Mouse (Mus musculus) forebrain, embryonic 11.5 days (tissue): Measurements from ENCODE around the gene Junb. TPM values are rescaled to one million over a fixed set of nuclear protein-coding genes. Genes with fewer than 3 reads are reported as not detected.

Experiments used
- ATAC-seq: fragments of 200-750 bp; cut with Nextera tagmentation; replicated peaks from 2 replicates; pipeline ENCODE4 v1.8.0; 2017; ENCODE audit warnings: moderate TSS enrichment; ENCODE audit not compliant: low FRiP score
- DNase-seq: peaks from one replicate; pipeline ENCODE4 v3.0.0-alpha.2; 2017; ENCODE audit warnings: low spot score
- H3K27ac ChIP-seq: fragments of 300-500 bp; sonication (generic); 2 replicates; pipeline ENCODE4 v1.5.1; 2014; ENCODE audit warnings: low read depth, low read length
- H3K27me3 ChIP-seq: fragments of 300-500 bp; sonication (generic); 2 replicates; pipeline ENCODE4 v1.6.1; 2014; ENCODE audit warnings: mild to moderate bottlenecking, low read length, mixed read lengths; ENCODE audit not compliant: control insufficient read depth, insufficient read depth
- H3K36me3 ChIP-seq: fragments of 300-500 bp; sonication (generic); 2 replicates; pipeline ENCODE4 v1.6.1; 2014; ENCODE audit warnings: mild to moderate bottlenecking, low read length, moderate library complexity, mixed read lengths; ENCODE audit not compliant: control insufficient read depth, insufficient read depth
- H3K4me1 ChIP-seq: fragments of 300-500 bp; sonication (generic); replicated peaks from 2 replicates; pipeline ENCODE4 v1.6.1; 2014; ENCODE audit warnings: low read length, mixed read lengths; ENCODE audit not compliant: control insufficient read depth, insufficient read depth
- H3K4me2 ChIP-seq: fragments of 300-500 bp; sonication (generic); 2 replicates; pipeline ENCODE4 v1.6.1; 2014; ENCODE audit warnings: low read depth, mild to moderate bottlenecking, low read length, moderate library complexity, mixed read lengths; ENCODE audit not compliant: severe bottlenecking
- H3K4me3 ChIP-seq: fragments of 300-500 bp; sonication (generic); 2 replicates; pipeline ENCODE4 v1.5.1; 2014; ENCODE audit warnings: low read depth, low read length
- H3K9ac ChIP-seq: fragments of 300-500 bp; sonication (generic); 2 replicates; pipeline ENCODE4 v1.6.1; 2014; ENCODE audit warnings: low read length
- H3K9me3 ChIP-seq: fragments of 300-500 bp; sonication (generic); 2 replicates; pipeline ENCODE4 v1.6.1; 2016; ENCODE audit warnings: low read length, mixed read lengths; ENCODE audit not compliant: control insufficient read depth
- WGBS: fragments of 180-500 bp; shearing (Covaris S2); extraction: QIAGEN DNeasy Blood & Tissue Kit; methylation state at CpG from one replicate; pipeline ENCODE4 v1.1.7; 2014; 5-methylcytosine and 5-hydroxymethylcytosine counted together
- polyA plus RNA-seq: library from polyadenylated mRNA; unstranded; fragments of >200 nt; fragmentation: Nextera tagmentation; extraction: Ambion mirVana; gene quantifications from 2 replicates; pipeline ENCODE4 v1.2.1, GENCODE M21; 2014

The Junb gene
- polyA plus RNA-seq, 1 experiment from 2014 or later: 5.2 TPM

GRCm38 (mm10) chr8:84945633-84946527 lies 32.6 kb downstream of the Junb start:
- Histone ChIP-seq H3K27me3 (peaks cover 39% of the 10 kb centered on the region), H3K4me1 (peaks cover 18% of the 10 kb centered on the region), H3K36me3 (no peaks in the 10 kb centered on the region), H3K9ac (peak overlapping the region; percentile 57), H3K4me3 (peak overlapping the region; percentile 57), H3K27ac (no peak overlapping the region), H3K9me3 (no peaks in the 10 kb centered on the region), H3K4me2 (peak overlapping the region; percentile 86)
- under 1% methylated on average over 34 of the region's 67 CpGs for WGBS
- ATAC-seq (peak; percentile 63), DNase-seq (peak; percentile 86)

DNA sequence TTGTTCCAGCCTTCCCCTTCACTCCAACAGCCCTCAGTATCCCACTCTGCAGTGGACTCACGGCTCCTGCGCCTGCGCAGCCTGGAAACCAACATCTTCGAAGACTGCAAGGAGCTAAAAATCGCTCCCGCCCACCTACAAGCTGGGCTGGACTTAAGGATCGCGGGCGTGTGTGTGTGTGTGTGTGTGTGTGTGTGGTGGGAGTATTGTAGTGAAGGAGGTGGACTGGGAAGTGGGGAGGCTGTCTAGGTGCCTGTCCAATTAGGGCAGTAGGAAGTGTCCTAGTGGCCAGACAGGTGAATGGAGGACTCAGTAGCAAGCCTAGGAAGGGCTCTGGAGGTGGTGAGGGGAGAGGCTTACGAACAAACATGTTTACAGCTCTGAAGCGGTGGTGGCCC lies 33.3 kb downstream of the Junb start:
- H3K9ac ChIP-seq: no peak overlapping the region
- H3K36me3 ChIP-seq: no peaks in the 10 kb centered on the region
- H3K27ac ChIP-seq: no peak overlapping the region
- peaks cover 39% of the 10 kb centered on the region for H3K27me3 ChIP-seq
- H3K4me3 ChIP-seq: peak overlapping the region; percentile 57; the same call in 1 of the 2 replicates
- H3K4me2 ChIP-seq: peak overlapping the region; percentile 86
- WGBS: 3% methylated on average over 11 of the region's 11 CpGs
- H3K4me1 ChIP-seq: peaks cover 18% of the 10 kb centered on the region
- no peaks in the 10 kb centered on the region for H3K9me3 ChIP-seq
- peak; percentile 45 for ATAC-seq
- DNase-seq: no peak

GRCm38 (mm10) chr8:84944478-84945160 lies 33.9 kb downstream of the Junb start:
- Histone ChIP-seq H3K4me3 (peak overlapping the region; percentile 17; the same call in 1 of the 2 replicates), H3K4me1 (peaks cover 18% of the 10 kb centered on the region), H3K36me3 (no peaks in the 10 kb centered on the region), H3K9me3 (no peaks in the 10 kb centered on the region), H3K4me2 (peak overlapping the region; percentile 86), H3K27me3 (peaks cover 34% of the 10 kb centered on the region), H3K9ac (no peak overlapping the region), H3K27ac (no peak overlapping the region)
- whole genome bisulfite sequencing: 2% methylated on average over 26 of the region's 26 CpGs
- ATAC-seq: peak; percentile 77
- DNase-seq: peak; percentile 88

- H3K9me3 ChIP-seq: no peaks in the 10 kb centered on the region
- H3K36me3 ChIP-seq: no peaks in the 10 kb centered on the region
- 13% methylated on average over 4 of the region's 4 CpGs for WGBS
- ATAC-seq (no peak), DNase-seq (no peak)
- H3K4me3 ChIP-seq: no peak overlapping the region
- H3K4me1 ChIP-seq: peaks cover 18% of the 10 kb centered on the region
- H3K27ac ChIP-seq: no peak overlapping the region
- H3K4me2 ChIP-seq: no peak overlapping the region
- H3K27me3 ChIP-seq: peaks cover 34% of the 10 kb centered on the region
- H3K9ac ChIP-seq: no peak overlapping the region
These were observed 34.8 kb downstream of the Junb start for GRCm38 (mm10) chr8:84943699-84944098.

- H3K9ac ChIP-seq: no peak overlapping the region
- H3K4me3 ChIP-seq: peak overlapping the region; percentile 63
- DNase-seq (no peak), ATAC-seq (no peak)
- no peaks in the 10 kb centered on the region for H3K36me3 ChIP-seq
- H3K4me1 ChIP-seq: peaks cover 18% of the 10 kb centered on the region
- WGBS: 66% methylated on average over 13 of the region's 13 CpGs
- no peak overlapping the region for H3K27ac ChIP-seq
- peak overlapping the region; percentile 91; the same call in 1 of the 2 replicates for H3K4me2 ChIP-seq
- peaks cover 18% of the 10 kb centered on the region for H3K27me3 ChIP-seq
- H3K9me3 ChIP-seq: no peaks in the 10 kb centered on the region
These were observed 40.7 kb downstream of the Junb start for GRCm38 (mm10) chr8:84937620-84938485.

- DNase-seq: peak; percentile 91
- peaks cover 18% of the 10 kb centered on the region for H3K27me3 ChIP-seq
- H3K9ac ChIP-seq: peak within 1 kb of the TSS; percentile 75
- H3K4me3 ChIP-seq: peak within 1 kb of the TSS; percentile 63
- H3K27ac ChIP-seq: peak within 1 kb of the TSS; percentile 39; the same call in 1 of the 2 replicates
- WGBS: under 1% methylated on average over 48 of the region's 50 CpGs
- H3K9me3 ChIP-seq: no peaks in the 10 kb centered on the region
- H3K4me2 ChIP-seq: peak within 1 kb of the TSS; percentile 91
- no peaks in the 10 kb centered on the region for H3K36me3 ChIP-seq
- peak; percentile 47; the same call in 1 of the 2 replicates for ATAC-seq
- H3K4me1 ChIP-seq: peaks cover 18% of the 10 kb centered on the region
These were observed 41.5 kb downstream of the Junb start, which contains the start of gene Mast1 for GRCm38 (mm10) chr8:84936962-84937546. TSS of gene Mast1 (minus strand) at chr8:84937359.

GRCm38 (mm10) chr8:84936041-84936961 lies 42.2 kb downstream of the Junb start:
- Histone ChIP-seq H3K36me3 (no peaks in the 10 kb centered on the region), H3K4me2 (peak overlapping the region; percentile 91), H3K9ac (peak overlapping the region; percentile 75), H3K27me3 (peaks cover 18% of the 10 kb centered on the region), H3K4me1 (peaks cover 18% of the 10 kb centered on the region), H3K4me3 (peak overlapping the region; percentile 63), H3K27ac (peak overlapping the region; percentile 39; the same call in 1 of the 2 replicates), H3K9me3 (no peaks in the 10 kb centered on the region)
- WGBS: 17% methylated on average over 23 of the region's 23 CpGs
- ATAC-seq: 0 out of 2 replicates have a peak, but pooled peaks have one; percentile 17
- DNase-seq: peak; percentile 61
